ENCODE assay signal across 1 mouse cellular context in genomic region chr2:34770049-34770448, GRCm38 (mm10).
TF ChIP-seq lines count a peak whose summit lies in the region.

No protein-coding gene starts in this region.

TF ChIP-seq in MEL, 35 proteins besides CTCF, POLR2A, EP300 and RAD21:
- no peak for TF ChIP-seq ZKSCAN1 (IDR thresholded peaks at IDR 0.05; ENCODE audit: low read depth, low read length)
- no peak for TF ChIP-seq MYB (IDR thresholded peaks at IDR 0.05; ENCODE audit: low read depth, low read length)
- no peak for TF ChIP-seq TBP (IDR thresholded peaks at IDR 0.05; ENCODE audit: low read depth, low read length)
- no peak for TF ChIP-seq CHD1 (IDR thresholded peaks at IDR 0.05; ENCODE audit: low read depth, low read length)
- TF ChIP-seq HCFC1 (IDR thresholded peaks at IDR 0.05; ENCODE audit: low read depth, low read length) = no peak
- TF ChIP-seq ETS1 (IDR thresholded peaks at IDR 0.05; ENCODE audit: low read depth, low read length) = peak; percentile 34; the same call in 1 of the 2 replicates
